In genomic region chr10:61380186-61380585, GRCm38 (mm10) we compare ENCODE assay signal across 9 mouse cellular contexts. TPM values are rescaled to one million over a fixed set of nuclear protein-coding genes. Genes with fewer than 3 reads are reported as not detected.
DNase-seq lines count a peak whose midpoint lies in the region; ATAC-seq and TF ChIP-seq lines count a peak whose summit lies in the region.
"Had no signal": no experiment of that assay in that cellular context is flagged by ENCODE, and none has a peak within 500 bp of the region (broad histone marks: within the 10 kb centered on the region; RNA-seq: fewer than 3 reads in every experiment).

No protein-coding gene starts in this region.

- ATAC-seq in heart, postnatal 0 days (ENCODE audit: insufficient read depth, low read depth): peak; percentile 76
- ATAC-seq in limb, embryonic 13.5 days (ENCODE audit: low FRiP score, low read depth): no peak
- no peak for ATAC-seq in neural tube, embryonic 13.5 days (ENCODE audit: low read depth)
- no peak for ATAC-seq in granulocyte monocyte progenitor cell, adult 5-6 weeks (replicated peaks; ENCODE audit: poor library complexity, severe bottlenecking)

- no peak for TF ChIP-seq CTCF in cerebellum, adult 2 months (IDR thresholded peaks at IDR 0.05; ENCODE audit: borderline replicate concordance, insufficient read depth, low read depth, low read length)
- peak; percentile 25 for TF ChIP-seq CTCF in heart, postnatal 0 days (IDR thresholded peaks at IDR 0.05; ENCODE audit: low read depth)

- H3K9ac ChIP-seq in heart, postnatal 0 days (replicated peaks; ENCODE audit: low read depth, low read length): peak overlapping the region; percentile 42; the same call in 1 of the 2 replicates
- peak overlapping the region; percentile 8; the same call in 1 of the 2 replicates for H3K9ac ChIP-seq in limb, embryonic 13.5 days
- peak overlapping the region; percentile 83 for H3K9ac ChIP-seq in neural tube, embryonic 13.5 days

- no peaks in the 10 kb centered on the region for H3K9me3 ChIP-seq in embryonic facial prominence, embryonic 10.5 days
- no peaks in the 10 kb centered on the region for H3K9me3 ChIP-seq in heart, postnatal 0 days (replicated peaks; ENCODE audit: control insufficient read depth, low read length)
- no peaks in the 10 kb centered on the region for H3K9me3 ChIP-seq in limb, embryonic 13.5 days
- H3K9me3 ChIP-seq in neural tube, embryonic 13.5 days: no peaks in the 10 kb centered on the region

- peak; percentile 59; the same call in 1 of the 2 replicates for TF ChIP-seq EP300 in heart, postnatal 0 days (IDR thresholded peaks at IDR 0.05; ENCODE audit: low read depth)

- no peaks in the 10 kb centered on the region for H3K27me3 ChIP-seq in cerebellum, adult 2 months (ENCODE audit: control insufficient read depth, insufficient read depth, low read length)
- peaks cover 24% of the 10 kb centered on the region for H3K27me3 ChIP-seq in embryonic facial prominence, embryonic 10.5 days (replicated peaks; ENCODE audit: low read depth, poor library complexity, severe bottlenecking)
- H3K27me3 ChIP-seq in heart, postnatal 0 days (ENCODE audit: control insufficient read depth, insufficient read depth, low read length): no peaks in the 10 kb centered on the region
- peaks cover 11% of the 10 kb centered on the region; the same call in 1 of the 2 replicates for H3K27me3 ChIP-seq in limb, embryonic 13.5 days
- H3K27me3 ChIP-seq in neural tube, embryonic 13.5 days: peaks cover 9% of the 10 kb centered on the region

- peak overlapping the region; percentile 95 for H3K4me2 ChIP-seq in heart, postnatal 0 days (ENCODE audit: low read depth, low read length)
- H3K4me2 ChIP-seq in limb, embryonic 13.5 days (replicated peaks): peak overlapping the region; percentile 98
- peak overlapping the region; percentile 91 for H3K4me2 ChIP-seq in neural tube, embryonic 13.5 days

- no peak for DNase-seq in cerebellum, adult 2 months
- no peak for DNase-seq in cerebellum, adult 18-20 months
- no peak for DNase-seq in embryonic facial prominence, embryonic 10.5 days (ENCODE audit: low spot score)
- peak; percentile 85 for DNase-seq in heart, postnatal 0 days (ENCODE audit: low spot score)
- no peak for DNase-seq in urinary bladder, adult 2 months (ENCODE audit: low spot score)

- H3K36me3 ChIP-seq in embryonic facial prominence, embryonic 10.5 days (replicated peaks): peaks cover 4% of the 10 kb centered on the region; the same call in 1 of the 2 replicates
- H3K36me3 ChIP-seq in heart, postnatal 0 days (replicated peaks; ENCODE audit: control insufficient read depth, insufficient read depth, low read length): no peaks in the 10 kb centered on the region
- no peaks in the 10 kb centered on the region; the same call in 1 of the 2 replicates for H3K36me3 ChIP-seq in limb, embryonic 13.5 days
- H3K36me3 ChIP-seq in neural tube, embryonic 13.5 days: no peaks in the 10 kb centered on the region

- TF ChIP-seq POLR2A in cerebellum, adult 2 months (IDR thresholded peaks at IDR 0.05; ENCODE audit: borderline replicate concordance, insufficient read depth, low read length): no peak

- peaks cover 22% of the 10 kb centered on the region for H3K4me1 ChIP-seq in cerebellum, adult 2 months (ENCODE audit: control insufficient read depth, insufficient read depth, low read length)
- peaks cover 66% of the 10 kb centered on the region for H3K4me1 ChIP-seq in embryonic facial prominence, embryonic 10.5 days
- H3K4me1 ChIP-seq in heart, postnatal 0 days (ENCODE audit: control insufficient read depth, insufficient read depth): peaks cover 59% of the 10 kb centered on the region
- peaks cover 35% of the 10 kb centered on the region for H3K4me1 ChIP-seq in limb, embryonic 13.5 days
- peaks cover 81% of the 10 kb centered on the region for H3K4me1 ChIP-seq in neural tube, embryonic 13.5 days (replicated peaks)

- no peak overlapping the region for H3K4me3 ChIP-seq in cerebellum, adult 2 months (replicated peaks; ENCODE audit: insufficient read depth, low read depth, low read length)
- H3K4me3 ChIP-seq in embryonic facial prominence, embryonic 10.5 days: peak overlapping the region; percentile 76
- H3K4me3 ChIP-seq in heart, postnatal 0 days (ENCODE audit: low read depth, low read length): peak overlapping the region; percentile 85
- peak overlapping the region; percentile 10; the same call in 1 of the 2 replicates for H3K4me3 ChIP-seq in limb, embryonic 13.5 days
- peak overlapping the region; percentile 66 for H3K4me3 ChIP-seq in neural tube, embryonic 13.5 days

- 34% methylated on average over 9 of the region's 9 CpGs for WGBS in cerebellum, adult 2 months
- WGBS in embryonic facial prominence, embryonic 10.5 days: 10% methylated on average over 9 of the region's 9 CpGs
- under 1% methylated on average over 9 of the region's 9 CpGs for WGBS in heart, postnatal 0 days
- 16% methylated on average over 9 of the region's 9 CpGs for WGBS in limb, embryonic 13.5 days
- 7% methylated on average over 9 of the region's 9 CpGs for WGBS in neural tube, embryonic 13.5 days

- H3K27ac ChIP-seq in cerebellum, adult 2 months (ENCODE audit: insufficient read depth, low read length): 0 out of 2 replicates have a peak overlapping the region, but pooled peaks have one; percentile 22
- H3K27ac ChIP-seq in embryonic facial prominence, embryonic 10.5 days (replicated peaks): peak overlapping the region; percentile 52; the same call in 1 of the 2 replicates
- H3K27ac ChIP-seq in heart, postnatal 0 days (ENCODE audit: low read depth): peak overlapping the region; percentile 87
- peak overlapping the region; percentile 61 for H3K27ac ChIP-seq in limb, embryonic 13.5 days
- H3K27ac ChIP-seq in neural tube, embryonic 13.5 days (replicated peaks): peak overlapping the region; percentile 73

RNA-seq across cellular contexts. Expression of gene Pald1, which starts 3.1 kb away (rescaled TPM):
- 15.5 and 15.6 TPM in 2 replicates for polyA plus RNA-seq in cerebellum, adult 2 months (2012; rRNA removed)
- 29.9 and 35.3 TPM in 2 replicates for polyA plus RNA-seq in embryonic facial prominence, embryonic 10.5 days (2016; fragmentation: Nextera tagmentation; extraction: Ambion mirVana)
- total RNA-seq in heart, postnatal 0 days (2014; rRNA removed; ENCODE audit: low replicate concordance): 27.7 and 66.8 TPM in 2 replicates
- polyA plus RNA-seq in heart, postnatal 0 days (2015; fragmentation: Nextera tagmentation; extraction: Ambion mirVana): 13.8 and 17.9 TPM in 2 replicates
- 20.2 and 24.1 TPM in 2 replicates for polyA plus RNA-seq in limb, embryonic 13.5 days (2015; fragmentation: Nextera tagmentation; extraction: Ambion mirVana)
- 30.6 and 31.5 TPM in 2 replicates for polyA plus RNA-seq in neural tube, embryonic 13.5 days (2015; fragmentation: Nextera tagmentation; extraction: Ambion mirVana)
- polyA plus RNA-seq in urinary bladder, adult 2 months (2012; rRNA removed): 14.0 and 14.3 TPM in 2 replicates
- not detected in 2 replicates for total RNA-seq in granulocyte monocyte progenitor cell, adult 5-6 weeks (2014; fragmentation: Nextera tagmentation)
- not detected in 2 replicates for total RNA-seq in granulocyte monocyte progenitor cell, adult 5-6 weeks (2017)

RNA-seq across cellular contexts. Expression of gene Nodal, which starts 37.6 kb away (rescaled TPM):
- 0.68 and 0.97 TPM in 2 replicates for polyA plus RNA-seq in cerebellum, adult 2 months (2012; rRNA removed)
- polyA plus RNA-seq in embryonic facial prominence, embryonic 10.5 days (2016; fragmentation: Nextera tagmentation; extraction: Ambion mirVana): 0.16 TPM in 1 of 2 replicates, not detected in the other
- total RNA-seq in heart, postnatal 0 days (2014; rRNA removed; ENCODE audit: low replicate concordance): 0.12 TPM in 1 of 2 replicates, not detected in the other
- polyA plus RNA-seq in heart, postnatal 0 days (2015; fragmentation: Nextera tagmentation; extraction: Ambion mirVana): 0.23 and 0.45 TPM in 2 replicates
- 0.19 and 0.20 TPM in 2 replicates for polyA plus RNA-seq in limb, embryonic 13.5 days (2015; fragmentation: Nextera tagmentation; extraction: Ambion mirVana)
- polyA plus RNA-seq in neural tube, embryonic 13.5 days (2015; fragmentation: Nextera tagmentation; extraction: Ambion mirVana): 0.14 TPM in 1 of 2 replicates, not detected in the other
- polyA plus RNA-seq in urinary bladder, adult 2 months (2012; rRNA removed): 0.07 TPM in 1 of 2 replicates, not detected in the other
- total RNA-seq in granulocyte monocyte progenitor cell, adult 5-6 weeks (2014; fragmentation: Nextera tagmentation): not detected in 2 replicates
- not detected in 2 replicates for total RNA-seq in granulocyte monocyte progenitor cell, adult 5-6 weeks (2017)
- polyA plus RNA-seq: C2C12 had no signal

Comparison
In these comparisons a context has a peak if more than half of its experiments do, and no peak if none do; other contexts are left out.
1. H3K27ac ChIP-seq: peak in every context shown above with its lines; median percentile 87 in heart, postnatal 0 days; 73 in neural tube, embryonic 13.5 days; 61 in limb, embryonic 13.5 days; 52 in embryonic facial prominence, embryonic 10.5 days; 22 in cerebellum, adult 2 months.
2. H3K9ac ChIP-seq: peak in every context shown above with its lines; median percentile 83 in neural tube, embryonic 13.5 days; 42 in heart, postnatal 0 days; 8 in limb, embryonic 13.5 days.